Mouse (Mus musculus) midbrain, embryonic 13.5 days (tissue): ENCODE data around the gene Tmem258. TPM values are rescaled to one million over a fixed set of nuclear protein-coding genes. Genes with fewer than 3 reads are reported as not detected.
"Not testable (repeated sequence)": the region's sequence is repeated elsewhere in the genome, so short reads cannot be mapped to it uniquely, and the experiment has no call there.

Source experiments
- ATAC-seq: fragments of 200-750 bp; cut with Nextera tagmentation; 2 replicates; pipeline ENCODE4 v1.8.0; 2017; ENCODE audit warnings: mild to moderate bottlenecking, moderate TSS enrichment, moderate library complexity
- H3K27ac ChIP-seq: fragments of 300-500 bp; sonication (generic); 2 replicates; pipeline ENCODE4 v1.5.1; 2015; ENCODE audit warnings: inconsistent platforms, mild to moderate bottlenecking, moderate library complexity
- H3K27me3 ChIP-seq: fragments of 300-500 bp; sonication (generic); 2 replicates; pipeline ENCODE4 v1.6.1; 2015; ENCODE audit warnings: mild to moderate bottlenecking, inconsistent platforms
- H3K36me3 ChIP-seq: fragments of 300-500 bp; sonication (generic); 2 replicates; pipeline ENCODE4 v1.6.1; 2015; ENCODE audit warnings: mild to moderate bottlenecking, inconsistent platforms
- H3K4me1 ChIP-seq: fragments of 300-500 bp; sonication (generic); replicated peaks from 2 replicates; pipeline ENCODE4 v1.6.1; 2015; ENCODE audit warnings: inconsistent platforms
- H3K4me2 ChIP-seq: fragments of 300-500 bp; sonication (generic); replicated peaks from 2 replicates; pipeline ENCODE4 v1.6.1; 2015; ENCODE audit warnings: moderate library complexity, mild to moderate bottlenecking, inconsistent platforms
- H3K4me3 ChIP-seq: fragments of 300-500 bp; sonication (generic); replicated peaks from 2 replicates; pipeline ENCODE4 v1.5.1; 2015; ENCODE audit warnings: mild to moderate bottlenecking, inconsistent platforms
- H3K9ac ChIP-seq: fragments of 300-500 bp; sonication (generic); replicated peaks from 2 replicates; pipeline ENCODE4 v1.6.1; 2015; ENCODE audit warnings: mild to moderate bottlenecking, inconsistent platforms
- H3K9me3 ChIP-seq: fragments of 300-500 bp; sonication (generic); 2 replicates; pipeline ENCODE4 v1.6.1; 2016; ENCODE audit warnings: mild to moderate bottlenecking, inconsistent platforms
- WGBS: fragments of 180-500 bp; shearing (Covaris S2); methylation state at CpG from one replicate; pipeline ENCODE4 v1.1.7; 2015; 5-methylcytosine and 5-hydroxymethylcytosine counted together
- polyA plus RNA-seq: library from polyadenylated mRNA; unstranded; fragments of >200 nt; fragmentation: Nextera tagmentation; extraction: Ambion mirVana; gene quantifications from 2 replicates; pipeline ENCODE4 v1.2.1, GENCODE M21; 2015

Tmem258 gene
- 386 and 396 TPM in 2 replicates for polyA plus RNA-seq

DNA sequence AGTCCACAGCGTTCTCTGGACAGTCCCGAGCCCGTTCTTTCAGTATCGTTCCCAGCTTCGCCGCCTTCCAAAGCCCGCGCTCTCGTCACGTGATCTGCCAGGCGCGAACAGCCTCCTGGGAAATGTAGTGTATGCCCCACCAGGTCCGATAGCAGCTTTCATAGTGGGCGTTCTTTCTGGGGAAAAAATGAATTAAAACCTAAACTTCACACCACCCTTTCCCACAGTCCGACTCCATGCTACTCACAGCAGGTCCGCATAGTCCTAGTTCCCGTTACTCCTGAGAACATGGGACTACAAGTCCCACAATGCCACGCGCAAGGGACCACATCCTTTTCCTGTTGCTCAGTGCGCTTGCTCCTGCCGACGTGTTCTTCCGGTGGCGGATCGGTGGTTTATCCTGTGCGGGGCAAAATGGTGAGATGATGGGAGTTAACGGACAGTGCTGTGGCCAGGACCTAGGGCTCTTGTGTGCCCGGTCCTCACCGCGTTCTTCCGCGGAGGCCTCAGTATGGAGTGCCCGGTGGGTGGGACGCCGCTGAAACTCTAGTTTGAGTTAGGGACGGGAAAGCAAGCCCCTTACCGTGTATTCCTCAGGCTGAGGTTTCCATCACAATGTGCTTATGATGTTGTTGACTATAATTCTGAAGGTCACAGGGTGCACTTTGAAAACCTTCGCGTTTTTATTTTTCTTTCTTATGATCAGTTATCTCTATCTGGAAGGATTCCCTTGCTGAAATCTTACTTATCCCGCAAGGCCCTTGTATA is at the start of gene Tmem258, which contains the start of gene Fen1:
Gene Tmem258 (plus strand): TSS at position 167 of the 768 bp plus-strand sequence.
Gene Fen1 (minus strand): TSS at position 322 of the 768 bp plus-strand sequence.
- H3K4me2 ChIP-seq = peak within 1 kb of the TSS; percentile 96
- H3K27me3 ChIP-seq = no peaks in the 10 kb centered on the region
- peak; percentile 93 for ATAC-seq
- H3K9me3 ChIP-seq = no peaks in the 10 kb centered on the region
- H3K4me3 ChIP-seq = peak within 1 kb of the TSS; percentile 91
- peaks cover 20% of the 10 kb centered on the region for H3K4me1 ChIP-seq
- peaks cover 57% of the 10 kb centered on the region for H3K36me3 ChIP-seq
- peak within 1 kb of the TSS; percentile 84 for H3K27ac ChIP-seq
- under 1% methylated on average over 40 of the region's 40 CpGs for WGBS
- H3K9ac ChIP-seq = peak within 1 kb of the TSS; percentile 88

DNA sequence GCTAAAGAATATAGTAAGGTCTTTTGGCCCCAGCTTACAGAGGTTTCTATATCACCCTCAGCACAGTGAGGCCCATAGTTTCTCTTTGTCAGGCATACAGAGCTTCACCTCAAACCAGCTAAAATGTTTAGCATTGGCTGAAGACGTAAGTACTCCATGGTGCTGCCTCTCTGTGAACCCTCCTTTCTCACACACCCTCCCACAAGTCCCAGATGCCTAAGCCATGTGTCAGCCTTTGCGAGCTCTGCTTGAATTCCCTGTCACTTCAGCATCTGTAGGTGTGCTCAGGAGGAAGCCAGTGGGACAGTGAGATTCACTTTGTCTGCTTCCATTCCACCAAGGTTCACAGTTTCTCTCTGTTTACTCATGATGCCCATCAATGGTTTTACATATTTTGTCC is 46.1 kb upstream of the Tmem258 start:
- no peak overlapping the region for H3K27ac ChIP-seq
- H3K4me2 ChIP-seq = no peak overlapping the region
- no peak for ATAC-seq
- no peak overlapping the region for H3K4me3 ChIP-seq
- 76% methylated on average over 2 of the region's 2 CpGs for WGBS
- no peaks in the 10 kb centered on the region for H3K27me3 ChIP-seq
- H3K9me3 ChIP-seq = peaks cover 4% of the 10 kb centered on the region
- no peaks in the 10 kb centered on the region for H3K4me1 ChIP-seq
- H3K36me3 ChIP-seq = no peaks in the 10 kb centered on the region
- no peak overlapping the region for H3K9ac ChIP-seq

DNA sequence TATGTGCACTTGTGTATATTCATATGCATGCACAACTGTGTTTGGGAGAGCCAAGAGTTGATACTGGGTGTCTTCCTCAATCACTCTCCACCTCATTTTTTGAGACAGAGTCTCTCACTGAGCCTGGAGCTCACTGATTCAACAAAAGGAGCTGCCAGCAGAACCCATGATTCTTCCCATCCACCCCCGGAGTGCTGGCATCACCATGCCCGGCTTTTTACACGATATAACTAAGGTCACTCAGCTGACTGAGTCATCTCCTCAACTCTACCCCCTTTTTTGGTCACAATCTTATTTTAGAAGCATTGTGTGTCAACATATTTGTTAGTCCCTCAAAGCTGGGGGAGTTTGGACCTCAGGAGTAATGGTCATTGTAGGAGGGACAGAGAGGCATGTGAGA is 39.9 kb upstream of the Tmem258 start:
- H3K36me3 ChIP-seq = no peaks in the 10 kb centered on the region
- ATAC-seq = no peak
- WGBS = 98% methylated on average over 3 of the region's 3 CpGs
- H3K27ac ChIP-seq = no peak overlapping the region
- no peaks in the 10 kb centered on the region for H3K4me1 ChIP-seq
- no peak overlapping the region for H3K9ac ChIP-seq
- H3K4me2 ChIP-seq = no peak overlapping the region
- no peaks in the 10 kb centered on the region for H3K9me3 ChIP-seq
- H3K27me3 ChIP-seq = no peaks in the 10 kb centered on the region
- no peak overlapping the region for H3K4me3 ChIP-seq

DNA sequence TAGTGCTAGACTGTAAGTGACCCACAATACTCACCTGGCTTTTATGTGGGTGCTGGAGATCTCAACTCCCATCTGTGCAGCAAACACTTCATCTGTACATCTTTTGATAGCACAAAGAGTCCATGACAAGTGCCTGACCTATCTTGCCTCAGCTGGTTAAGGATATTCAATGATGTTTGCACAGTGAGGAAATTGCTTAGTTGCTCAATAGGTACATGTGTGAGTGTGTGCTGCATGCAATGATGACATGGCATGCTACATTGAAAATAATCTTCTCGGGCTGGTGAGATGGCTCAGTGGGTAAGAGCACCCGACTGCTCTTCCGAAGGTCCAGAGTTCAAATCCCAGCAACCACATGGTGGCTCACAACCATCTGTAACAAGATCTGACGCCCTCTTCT is 37.9 kb upstream of the Tmem258 start:
- not testable (repeated sequence) for H3K4me1 ChIP-seq, H3K4me2 ChIP-seq, H3K27ac ChIP-seq, H3K27me3 ChIP-seq, H3K4me3 ChIP-seq, ATAC-seq, H3K9ac ChIP-seq, H3K36me3 ChIP-seq, H3K9me3 ChIP-seq
- 83% methylated on average over 4 of the region's 4 CpGs for WGBS

DNA sequence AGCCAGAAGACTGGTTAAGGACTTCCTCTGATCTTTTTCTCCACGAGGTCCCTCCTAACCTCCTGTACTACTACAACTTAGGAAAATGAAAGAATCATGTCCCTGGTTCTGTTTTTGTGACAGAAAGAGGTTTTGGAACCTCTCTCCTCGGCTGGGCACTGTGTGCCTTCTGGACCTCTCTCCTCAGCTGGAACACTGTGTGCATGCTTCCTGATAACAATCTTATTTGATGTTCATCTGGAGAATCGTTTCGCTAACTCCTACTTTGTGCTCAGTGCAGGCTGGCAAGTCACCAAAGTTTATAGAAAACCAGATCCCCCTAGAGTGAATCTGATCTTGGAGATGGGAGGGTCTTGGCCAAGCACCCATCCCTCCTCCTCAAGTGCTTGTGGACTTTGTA is 36.7 kb upstream of the Tmem258 start:
- Histone ChIP-seq H3K4me2 (no peak overlapping the region), H3K36me3 (no peaks in the 10 kb centered on the region), H3K4me3 (no peak overlapping the region), H3K9me3 (no peaks in the 10 kb centered on the region), H3K27ac (no peak overlapping the region), H3K4me1 (no peaks in the 10 kb centered on the region), H3K27me3 (no peaks in the 10 kb centered on the region), H3K9ac (no peak overlapping the region)
- 88% methylated on average over 4 of the region's 4 CpGs for WGBS
- ATAC-seq = no peak

DNA sequence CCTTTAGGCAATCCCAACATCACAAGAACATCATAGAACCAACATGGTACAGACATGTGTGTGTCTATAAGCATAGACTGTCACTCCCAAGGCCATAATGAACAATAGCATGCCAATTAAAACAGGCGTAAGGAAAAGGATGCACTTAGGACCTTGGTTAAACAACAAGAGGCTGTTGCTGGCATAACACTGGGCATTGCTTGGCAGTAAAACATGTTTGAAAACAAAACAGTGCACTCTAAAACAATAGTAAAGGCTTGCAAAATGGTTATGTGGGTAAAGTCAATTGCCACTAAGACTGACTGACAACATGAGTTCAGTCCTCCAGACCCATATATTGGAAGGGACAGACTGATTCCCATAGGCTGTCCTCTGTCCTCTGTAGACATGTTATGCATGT is 35.9 kb upstream of the Tmem258 start:
- H3K27me3 ChIP-seq = no peaks in the 10 kb centered on the region
- no peaks in the 10 kb centered on the region for H3K9me3 ChIP-seq
- no peak overlapping the region for H3K9ac ChIP-seq
- no peak overlapping the region for H3K27ac ChIP-seq
- H3K4me1 ChIP-seq = no peaks in the 10 kb centered on the region
- no peak for ATAC-seq
- H3K36me3 ChIP-seq = no peaks in the 10 kb centered on the region
- no peak overlapping the region for H3K4me2 ChIP-seq
- 98% methylated on average over 1 of the region's 1 CpGs for WGBS
- H3K4me3 ChIP-seq = no peak overlapping the region

DNA sequence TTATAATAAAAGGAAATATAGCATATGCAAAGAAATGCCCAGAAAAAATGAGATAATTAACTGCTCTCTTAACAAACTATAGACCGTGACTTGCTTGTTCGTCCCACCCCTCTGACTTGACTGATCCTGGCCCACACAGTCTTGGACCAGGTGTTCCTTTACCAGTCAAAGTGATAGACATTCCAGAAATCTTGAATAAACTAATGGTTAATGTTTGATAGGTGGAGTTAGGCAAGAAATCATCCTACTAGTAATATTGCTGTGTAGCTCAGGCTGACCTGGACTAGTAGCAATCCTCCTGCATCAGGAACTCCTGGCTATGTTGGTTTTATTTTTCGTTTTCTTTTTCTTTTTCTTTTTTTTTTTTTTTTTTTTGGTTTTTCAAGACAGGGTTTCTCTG is 35.4 kb upstream of the Tmem258 start:
- Histone ChIP-seq H3K4me3 (no peak overlapping the region), H3K9me3 (no peaks in the 10 kb centered on the region), H3K9ac (no peak overlapping the region), H3K4me2 (no peak overlapping the region), H3K4me1 (no peaks in the 10 kb centered on the region), H3K27ac (no peak overlapping the region), H3K36me3 (no peaks in the 10 kb centered on the region), H3K27me3 (no peaks in the 10 kb centered on the region)
- WGBS = 86% methylated on average over 3 of the region's 3 CpGs
- no peak for ATAC-seq

DNA sequence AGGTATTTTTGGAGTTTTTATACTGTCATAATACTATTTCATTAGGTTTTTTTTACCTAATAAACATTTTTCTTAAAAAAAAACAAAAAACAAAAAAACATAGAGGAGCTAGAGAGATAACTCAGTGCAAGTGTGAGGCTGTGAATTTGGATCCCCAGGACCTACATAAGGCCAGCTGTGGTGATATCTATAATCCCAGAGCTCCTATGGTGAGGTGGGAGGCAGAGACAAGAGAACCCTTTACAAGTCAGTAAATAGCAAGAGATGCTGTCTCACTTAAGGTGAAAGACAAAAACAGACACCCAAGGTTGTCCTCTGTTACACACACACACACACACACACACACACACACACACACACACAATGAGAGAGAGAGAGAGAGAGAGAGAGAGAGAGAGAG is 34.6 kb upstream of the Tmem258 start:
- Histone ChIP-seq H3K9me3 (no peaks in the 10 kb centered on the region), H3K27me3 (no peaks in the 10 kb centered on the region), H3K9ac (no peak overlapping the region), H3K27ac (no peak overlapping the region), H3K36me3 (no peaks in the 10 kb centered on the region), H3K4me1 (no peaks in the 10 kb centered on the region), H3K4me2 (no peak overlapping the region), H3K4me3 (no peak overlapping the region)
- ATAC-seq = no peak

DNA sequence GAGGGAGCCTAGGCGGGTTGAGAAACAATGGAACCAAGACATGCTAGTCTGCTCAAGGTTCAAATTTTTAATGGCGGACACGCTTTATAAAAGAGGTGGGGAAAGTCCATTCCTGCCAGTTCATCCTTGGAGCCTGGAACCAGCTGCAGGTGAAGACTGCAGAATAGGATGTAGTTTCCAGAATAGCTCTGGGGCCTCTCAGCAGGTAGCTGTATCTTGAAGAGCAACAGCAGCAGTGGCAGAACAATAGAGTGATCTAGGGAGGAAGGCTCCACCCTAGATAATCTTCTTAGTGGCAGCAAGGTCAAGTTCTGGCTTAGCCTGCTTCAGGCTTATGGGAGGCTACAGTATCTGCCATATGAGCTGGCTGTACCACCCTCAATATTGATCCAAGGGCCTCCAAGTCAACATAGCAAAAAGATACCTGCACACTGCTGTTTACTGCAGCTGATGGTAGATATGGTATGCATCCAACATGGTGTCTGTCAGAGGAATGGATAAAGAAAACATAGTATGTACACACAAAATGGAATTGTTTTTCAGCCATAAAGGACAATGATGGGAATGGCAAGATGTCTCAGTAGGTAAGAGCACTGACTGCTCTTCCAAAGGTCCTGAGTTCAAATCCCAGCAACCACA is 34.0 kb upstream of the Tmem258 start:
- not testable (repeated sequence) for H3K4me2 ChIP-seq, H3K9me3 ChIP-seq, H3K4me1 ChIP-seq, H3K27me3 ChIP-seq, H3K27ac ChIP-seq, H3K9ac ChIP-seq, ATAC-seq, H3K4me3 ChIP-seq, H3K36me3 ChIP-seq
- WGBS = 79% methylated on average over 3 of the region's 3 CpGs

DNA sequence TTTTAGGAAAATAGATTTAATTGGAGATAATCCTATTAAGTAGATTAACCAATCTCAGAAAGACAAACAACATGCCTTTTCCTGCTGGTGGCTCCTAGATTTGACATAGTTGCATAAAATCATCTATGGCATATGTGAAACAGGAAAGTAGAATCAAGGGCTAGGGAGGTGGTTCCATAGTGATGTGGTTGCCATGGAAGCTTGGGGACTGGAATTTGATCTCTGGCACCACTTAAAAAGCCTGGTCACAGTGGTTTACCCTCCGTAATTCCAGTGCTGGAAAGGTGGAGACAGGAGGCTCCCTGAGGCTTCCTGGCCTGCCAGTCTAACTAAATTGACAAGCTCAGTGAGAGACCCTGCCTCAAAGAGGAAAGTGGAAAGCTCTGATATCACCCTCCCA is 33.3 kb upstream of the Tmem258 start:
- Histone ChIP-seq H3K4me3 (no peak overlapping the region), H3K4me2 (no peak overlapping the region), H3K27me3 (no peaks in the 10 kb centered on the region), H3K9ac (no peak overlapping the region), H3K36me3 (no peaks in the 10 kb centered on the region), H3K27ac (no peak overlapping the region), H3K9me3 (no peaks in the 10 kb centered on the region), H3K4me1 (no peaks in the 10 kb centered on the region)
- 19% methylated on average over 1 of the region's 1 CpGs for WGBS
- ATAC-seq = no peak

DNA sequence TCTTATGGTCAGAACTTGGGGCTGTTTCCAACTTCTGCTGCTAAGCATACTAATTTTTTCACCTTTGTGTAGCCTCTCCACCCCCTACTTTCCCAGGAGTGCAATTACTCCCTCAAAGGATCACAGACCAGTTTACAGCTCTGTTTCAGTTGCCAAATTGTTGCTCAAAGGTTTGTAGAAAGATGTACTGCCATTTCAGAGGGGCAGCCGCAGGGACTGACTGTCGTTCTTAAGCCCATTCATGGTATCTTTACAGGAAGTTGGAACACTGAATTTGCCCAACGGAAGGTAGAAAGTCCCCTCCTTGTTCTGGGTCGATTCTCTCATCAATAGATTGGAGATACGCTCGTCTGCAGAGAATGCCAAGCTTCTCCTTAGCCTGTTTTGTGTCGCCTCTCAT is 32.5 kb upstream of the Tmem258 start:
- no peak overlapping the region for H3K9ac ChIP-seq
- no peaks in the 10 kb centered on the region for H3K36me3 ChIP-seq
- H3K9me3 ChIP-seq = no peaks in the 10 kb centered on the region
- H3K27ac ChIP-seq = no peak overlapping the region
- H3K4me2 ChIP-seq = no peak overlapping the region
- WGBS = 90% methylated on average over 7 of the region's 7 CpGs
- H3K27me3 ChIP-seq = no peaks in the 10 kb centered on the region
- H3K4me3 ChIP-seq = no peak overlapping the region
- no peaks in the 10 kb centered on the region for H3K4me1 ChIP-seq
- no peak for ATAC-seq

DNA sequence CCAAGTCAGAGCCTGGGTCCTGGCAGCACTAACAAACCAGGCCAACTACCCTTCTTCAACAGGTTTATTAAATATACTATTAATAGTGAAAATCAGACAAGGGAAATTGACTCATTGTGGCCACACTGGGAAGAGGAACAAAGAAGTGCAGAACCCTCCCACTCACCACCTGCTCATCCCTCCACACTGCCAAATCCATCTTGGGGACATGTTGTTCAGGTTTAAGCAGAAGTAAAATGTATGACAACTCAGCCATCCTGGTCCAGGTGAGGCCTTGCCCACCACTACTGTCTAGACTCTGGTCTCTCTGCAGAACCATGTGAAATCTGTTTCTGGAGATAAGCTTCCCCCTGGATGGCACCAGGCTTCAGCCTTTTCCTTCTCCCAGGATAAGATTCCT is 32.0 kb upstream of the Tmem258 start:
- H3K9me3 ChIP-seq = no peaks in the 10 kb centered on the region
- H3K27ac ChIP-seq = no peak overlapping the region
- no peaks in the 10 kb centered on the region for H3K4me1 ChIP-seq
- no peak overlapping the region for H3K9ac ChIP-seq
- no peak overlapping the region for H3K4me3 ChIP-seq
- H3K4me2 ChIP-seq = no peak overlapping the region
- no peaks in the 10 kb centered on the region for H3K36me3 ChIP-seq
- ATAC-seq = no peak
- H3K27me3 ChIP-seq = no peaks in the 10 kb centered on the region
